Mouse (Mus musculus): Measurements from ENCODE around the gene Plk1.

DNA sequence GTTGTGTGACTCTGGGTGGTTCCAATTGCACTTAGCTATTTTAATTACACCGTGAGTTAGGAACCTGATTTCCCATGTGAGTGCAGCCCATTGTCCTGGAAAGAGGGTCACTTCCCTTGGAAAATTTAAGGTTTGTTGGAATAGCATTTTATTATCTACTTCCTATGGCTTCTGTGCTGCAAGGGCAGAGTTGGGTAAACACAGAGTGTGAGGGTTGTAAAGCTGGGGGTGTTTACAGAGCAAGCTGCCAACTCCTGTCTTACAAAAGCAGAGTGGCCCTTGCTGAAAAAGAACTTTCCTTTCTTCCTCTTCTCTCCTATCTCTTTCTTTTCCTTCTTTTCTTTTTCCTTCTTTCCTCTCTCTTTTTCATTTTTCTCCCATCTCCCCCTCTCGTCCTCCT is 44.7 kb downstream of the Plk1 start:
- TF ChIP-seq CTCF (IDR thresholded peaks at IDR 0.05) (no peak), EP300 (IDR thresholded peaks at IDR 0.05) (no peak)
